Mouse (Mus musculus): ENCODE results near the gene Dlx1. TPM values are rescaled to one million over a fixed set of nuclear protein-coding genes. Genes with fewer than 3 reads are reported as not detected.

The Dlx1 gene
- polyA plus RNA-seq, 1 experiment from 2014 or later = 31.5 TPM

- H3K9ac ChIP-seq (ENCODE audit: low read depth, low read length) = 0 out of 2 replicates have a peak overlapping the region, but pooled peaks have one; percentile 28
- ATAC-seq = no peak
- peaks cover 61% of the 10 kb centered on the region for H3K27me3 ChIP-seq (ENCODE audit: control insufficient read depth, insufficient read depth, low read depth, low read length)
- H3K36me3 ChIP-seq (ENCODE audit: control insufficient read depth, insufficient read depth, low read length) = no peaks in the 10 kb centered on the region
- peak overlapping the region; percentile 22 for H3K4me2 ChIP-seq (ENCODE audit: low read length)
- H3K9me3 ChIP-seq (replicated peaks; ENCODE audit: control insufficient read depth, low read length, poor library complexity, severe bottlenecking) = no peaks in the 10 kb centered on the region
- H3K4me3 ChIP-seq (ENCODE audit: low read depth, low read length) = peak overlapping the region; percentile 39
- peaks cover 8% of the 10 kb centered on the region; the same call in 1 of the 2 replicates for H3K4me1 ChIP-seq (ENCODE audit: control insufficient read depth, insufficient read depth, low read length)
- 1% methylated on average over 43 of the region's 43 CpGs for WGBS
- H3K27ac ChIP-seq (ENCODE audit: low read length) = peak overlapping the region; percentile 55
These were observed 4.4 kb downstream of the Dlx1 start for GRCm38 (mm10) chr2:71531990-71532970.

GRCm38 (mm10) chr2:71533094-71533493 lies 5.2 kb downstream of the Dlx1 start:
- no peak for ATAC-seq
- Histone ChIP-seq H3K27ac (ENCODE audit: low read length) (no peak overlapping the region), H3K36me3 (ENCODE audit: control insufficient read depth, insufficient read depth, low read length) (no peaks in the 10 kb centered on the region), H3K9ac (ENCODE audit: low read depth, low read length) (no peak overlapping the region), H3K9me3 (replicated peaks; ENCODE audit: control insufficient read depth, low read length, poor library complexity, severe bottlenecking) (no peaks in the 10 kb centered on the region), H3K4me2 (ENCODE audit: low read length) (peak overlapping the region; percentile 22; the same call in 1 of the 2 replicates), H3K27me3 (ENCODE audit: control insufficient read depth, insufficient read depth, low read depth, low read length) (peaks cover 58% of the 10 kb centered on the region), H3K4me3 (ENCODE audit: low read depth, low read length) (peak overlapping the region; percentile 39; the same call in 1 of the 2 replicates), H3K4me1 (ENCODE audit: control insufficient read depth, insufficient read depth, low read length) (peaks cover 8% of the 10 kb centered on the region; the same call in 1 of the 2 replicates)
- 11% methylated on average over 5 of the region's 5 CpGs for WGBS

GRCm38 (mm10) chr2:71534242-71535052 lies 6.5 kb downstream of the Dlx1 start:
- peaks cover 2% of the 10 kb centered on the region; the same call in 1 of the 2 replicates for H3K4me1 ChIP-seq (ENCODE audit: control insufficient read depth, insufficient read depth, low read length)
- H3K4me3 ChIP-seq (ENCODE audit: low read depth, low read length) = peak overlapping the region; percentile 13; the same call in 1 of the 2 replicates
- under 1% methylated on average over 20 of the region's 20 CpGs for WGBS
- H3K9ac ChIP-seq (ENCODE audit: low read depth, low read length) = no peak overlapping the region
- no peaks in the 10 kb centered on the region for H3K9me3 ChIP-seq (replicated peaks; ENCODE audit: control insufficient read depth, low read length, poor library complexity, severe bottlenecking)
- H3K36me3 ChIP-seq (ENCODE audit: control insufficient read depth, insufficient read depth, low read length) = no peaks in the 10 kb centered on the region
- peaks cover 53% of the 10 kb centered on the region for H3K27me3 ChIP-seq (ENCODE audit: control insufficient read depth, insufficient read depth, low read depth, low read length)
- H3K27ac ChIP-seq (ENCODE audit: low read length) = peak overlapping the region; percentile 35
- H3K4me2 ChIP-seq (ENCODE audit: low read length) = peak overlapping the region; percentile 19; the same call in 1 of the 2 replicates
- ATAC-seq = no peak

- peak overlapping the region; percentile 1; the same call in 1 of the 2 replicates for H3K4me3 ChIP-seq (ENCODE audit: low read depth, low read length)
- WGBS = under 1% methylated on average over 41 of the region's 48 CpGs
- ATAC-seq = no peak
- H3K4me1 ChIP-seq (ENCODE audit: control insufficient read depth, insufficient read depth, low read length) = peaks cover 3% of the 10 kb centered on the region
- peak overlapping the region; percentile 43 for H3K27ac ChIP-seq (ENCODE audit: low read length)
- no peaks in the 10 kb centered on the region for H3K36me3 ChIP-seq (ENCODE audit: control insufficient read depth, insufficient read depth, low read length)
- no peaks in the 10 kb centered on the region for H3K9me3 ChIP-seq (replicated peaks; ENCODE audit: control insufficient read depth, low read length, poor library complexity, severe bottlenecking)
- H3K27me3 ChIP-seq (ENCODE audit: control insufficient read depth, insufficient read depth, low read depth, low read length) = peaks cover 34% of the 10 kb centered on the region
- peak overlapping the region; percentile 38 for H3K4me2 ChIP-seq (ENCODE audit: low read length)
- H3K9ac ChIP-seq (ENCODE audit: low read depth, low read length) = no peak overlapping the region
These were observed 12.9 kb downstream of the Dlx1 start for GRCm38 (mm10) chr2:71540611-71541417.

- H3K27me3 ChIP-seq (ENCODE audit: control insufficient read depth, insufficient read depth, low read depth, low read length) = peaks cover 29% of the 10 kb centered on the region
- H3K4me3 ChIP-seq (ENCODE audit: low read depth, low read length) = peak overlapping the region; percentile 1; the same call in 1 of the 2 replicates
- H3K27ac ChIP-seq (ENCODE audit: low read length) = peak overlapping the region; percentile 43
- H3K9ac ChIP-seq (ENCODE audit: low read depth, low read length) = no peak overlapping the region
- peak overlapping the region; percentile 38 for H3K4me2 ChIP-seq (ENCODE audit: low read length)
- ATAC-seq = no peak
- no peaks in the 10 kb centered on the region for H3K9me3 ChIP-seq (replicated peaks; ENCODE audit: control insufficient read depth, low read length, poor library complexity, severe bottlenecking)
- H3K36me3 ChIP-seq (ENCODE audit: control insufficient read depth, insufficient read depth, low read length) = no peaks in the 10 kb centered on the region
- WGBS = 2% methylated on average over 32 of the region's 37 CpGs
- peaks cover 12% of the 10 kb centered on the region for H3K4me1 ChIP-seq (ENCODE audit: control insufficient read depth, insufficient read depth, low read length)
These were observed 13.7 kb downstream of the Dlx1 start for GRCm38 (mm10) chr2:71541418-71542226.

GRCm38 (mm10) chr2:71542227-71542815 lies 14.4 kb downstream of the Dlx1 start:
- H3K36me3 ChIP-seq (ENCODE audit: control insufficient read depth, insufficient read depth, low read length) = no peaks in the 10 kb centered on the region
- no peak overlapping the region for H3K9ac ChIP-seq (ENCODE audit: low read depth, low read length)
- peaks cover 27% of the 10 kb centered on the region for H3K27me3 ChIP-seq (ENCODE audit: control insufficient read depth, insufficient read depth, low read depth, low read length)
- H3K27ac ChIP-seq (ENCODE audit: low read length) = 0 out of 2 replicates have a peak overlapping the region, but pooled peaks have one; percentile 12
- no peak for ATAC-seq
- H3K4me1 ChIP-seq (ENCODE audit: control insufficient read depth, insufficient read depth, low read length) = peaks cover 13% of the 10 kb centered on the region
- 3% methylated on average over 11 of the region's 11 CpGs for WGBS
- peak overlapping the region; percentile 24 for H3K4me2 ChIP-seq (ENCODE audit: low read length)
- no peak overlapping the region for H3K4me3 ChIP-seq (ENCODE audit: low read depth, low read length)
- no peaks in the 10 kb centered on the region for H3K9me3 ChIP-seq (replicated peaks; ENCODE audit: control insufficient read depth, low read length, poor library complexity, severe bottlenecking)

- WGBS = 0% methylated on average over 22 of the region's 30 CpGs
- Histone ChIP-seq H3K9ac (ENCODE audit: low read depth, low read length) (0 out of 2 replicates have a peak overlapping the region, but pooled peaks have one; percentile 21), H3K9me3 (replicated peaks; ENCODE audit: control insufficient read depth, low read length, poor library complexity, severe bottlenecking) (no peaks in the 10 kb centered on the region), H3K27me3 (ENCODE audit: control insufficient read depth, insufficient read depth, low read depth, low read length) (peaks cover 27% of the 10 kb centered on the region), H3K36me3 (ENCODE audit: control insufficient read depth, insufficient read depth, low read length) (no peaks in the 10 kb centered on the region), H3K4me3 (ENCODE audit: low read depth, low read length) (peak overlapping the region; percentile 12), H3K27ac (ENCODE audit: low read length) (no peak overlapping the region), H3K4me2 (ENCODE audit: low read length) (peak overlapping the region; percentile 34), H3K4me1 (ENCODE audit: control insufficient read depth, insufficient read depth, low read length) (peaks cover 13% of the 10 kb centered on the region)
- 0 out of 2 replicates have a peak, but pooled peaks have one; percentile 13 for ATAC-seq
These were observed 14.9 kb downstream of the Dlx1 start for GRCm38 (mm10) chr2:71542816-71543301.

Data from midbrain, embryonic 16.5 days (tissue).